Mouse (Mus musculus) embryo, embryonic 11.5 days (tissue): ENCODE measurements around the gene Ptprj.

Experiments used
- DNase-seq: peaks from one replicate; pipeline ENCODE4 v3.0.0-alpha.2; 2012; ENCODE audit warnings: low read depth, low spot score

Ptprj gene

GRCm38 (mm10) chr2:90525807-90526206 lies 54.6 kb downstream of the Ptprj start:
- DNase-seq, result no peak

GRCm38 (mm10) chr2:90522455-90522854 lies 58.0 kb downstream of the Ptprj start:
- no peak for DNase-seq

- no peak for DNase-seq
Measured at GRCm38 (mm10) chr2:90521909-90522308, 58.5 kb downstream of the Ptprj start.

GRCm38 (mm10) chr2:90518296-90518695 lies 62.2 kb downstream of the Ptprj start:
- DNase-seq, result no peak

GRCm38 (mm10) chr2:90514969-90515368 lies 65.5 kb downstream of the Ptprj start:
- no peak for DNase-seq

- no peak for DNase-seq
Measured at GRCm38 (mm10) chr2:90509268-90509667, 71.2 kb downstream of the Ptprj start.

- DNase-seq, result no peak
Measured at GRCm38 (mm10) chr2:90506143-90506542, 74.3 kb downstream of the Ptprj start.

- DNase-seq, result no peak
Measured at GRCm38 (mm10) chr2:90504731-90505171, 75.7 kb downstream of the Ptprj start.

GRCm38 (mm10) chr2:90503182-90503833 lies 77.1 kb downstream of the Ptprj start:
- DNase-seq, result no peak

- no peak for DNase-seq
Measured at GRCm38 (mm10) chr2:90502738-90503137, 77.7 kb downstream of the Ptprj start.

- no peak for DNase-seq
Measured at GRCm38 (mm10) chr2:90501708-90502107, 78.7 kb downstream of the Ptprj start.

- DNase-seq, result no peak
Measured at GRCm38 (mm10) chr2:90500892-90501291, 79.6 kb downstream of the Ptprj start.

- DNase-seq, result no peak
Measured at GRCm38 (mm10) chr2:90499002-90499401, 81.4 kb downstream of the Ptprj start.

- no peak for DNase-seq
Measured at GRCm38 (mm10) chr2:90497551-90497950, 82.9 kb downstream of the Ptprj start.

- no peak for DNase-seq
Measured at GRCm38 (mm10) chr2:90496680-90497074, 83.8 kb downstream of the Ptprj start.

GRCm38 (mm10) chr2:90496012-90496679 lies 84.3 kb downstream of the Ptprj start:
- DNase-seq, result no peak

GRCm38 (mm10) chr2:90490279-90491046 lies 90.0 kb downstream of the Ptprj start:
- no peak for DNase-seq

- no peak for DNase-seq
Measured at GRCm38 (mm10) chr2:90489839-90490238, 90.6 kb downstream of the Ptprj start.

GRCm38 (mm10) chr2:90488690-90489590 lies 91.5 kb downstream of the Ptprj start:
- no peak for DNase-seq

GRCm38 (mm10) chr2:90487471-90488238 lies 92.8 kb downstream of the Ptprj start:
- DNase-seq, result no peak
